Mouse (Mus musculus): ENCODE measurements at regions not wholly inside any gene's neighbourhood (a gene's known extent, or its start where the extent isn't known, plus 50 kb on each side); places are given as distances from the start of the nearest gene placed in this dataset.

DNA sequence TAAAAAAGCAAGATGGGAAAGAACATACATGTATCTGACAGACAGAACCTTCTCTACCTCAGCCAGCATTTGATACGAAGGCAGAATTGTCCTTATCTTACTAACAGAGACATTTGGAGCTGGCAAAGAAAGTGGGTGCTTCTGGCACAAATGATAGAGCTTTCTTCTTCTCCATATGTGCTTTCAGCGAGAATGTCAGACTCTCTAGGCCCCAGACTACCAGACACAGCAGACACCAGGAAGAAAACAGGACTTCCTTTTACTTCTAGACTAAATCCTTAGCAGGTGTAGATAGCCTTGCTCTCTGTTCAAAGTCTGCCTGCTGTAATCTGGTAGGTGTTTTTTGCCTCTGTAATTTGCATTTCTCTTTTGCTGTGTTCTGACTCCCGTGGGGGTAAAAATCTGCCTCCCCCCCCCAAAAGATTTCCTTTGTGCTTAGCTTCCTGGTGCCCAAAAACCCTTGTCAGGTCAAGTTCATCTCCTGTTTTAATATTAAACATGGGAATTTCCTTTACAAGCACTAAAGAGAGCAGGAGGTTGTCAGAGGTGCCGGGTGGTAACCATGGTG lies 74.7 kb upstream of the Pmfbp1 start:
- TF ChIP-seq CTCF (IDR thresholded peaks at IDR 0.05; ENCODE audit: extremely low read depth, insufficient read length, insufficient replicate concordance, low read depth, low read length) (no peak), POLR2A (IDR thresholded peaks at IDR 0.05; ENCODE audit: low read depth, low read length) (no peak)
